Mouse (Mus musculus): ENCODE measurements around the gene Mtmr14. TPM values are rescaled to one million over a fixed set of nuclear protein-coding genes. Genes with fewer than 3 reads are reported as not detected.

Gene Mtmr14
- total RNA-seq, 2 experiments from 2014 or later, result 15.5 to 16.9 TPM

GRCm38 (mm10) chr6:113272365-113272764, 34.7 kb downstream of the Mtmr14 start:
- DNase-seq (ENCODE audit: low spot score in 2 of 2), result no peak

GRCm38 (mm10) chr6:113276846-113277245, 39.2 kb downstream of the Mtmr14 start:
- no peak for DNase-seq (ENCODE audit: low spot score in 2 of 2)

GRCm38 (mm10) chr6:113281676-113282075, 44.0 kb downstream of the Mtmr14 start:
- no peak for DNase-seq (ENCODE audit: low spot score in 2 of 2)

DNA sequence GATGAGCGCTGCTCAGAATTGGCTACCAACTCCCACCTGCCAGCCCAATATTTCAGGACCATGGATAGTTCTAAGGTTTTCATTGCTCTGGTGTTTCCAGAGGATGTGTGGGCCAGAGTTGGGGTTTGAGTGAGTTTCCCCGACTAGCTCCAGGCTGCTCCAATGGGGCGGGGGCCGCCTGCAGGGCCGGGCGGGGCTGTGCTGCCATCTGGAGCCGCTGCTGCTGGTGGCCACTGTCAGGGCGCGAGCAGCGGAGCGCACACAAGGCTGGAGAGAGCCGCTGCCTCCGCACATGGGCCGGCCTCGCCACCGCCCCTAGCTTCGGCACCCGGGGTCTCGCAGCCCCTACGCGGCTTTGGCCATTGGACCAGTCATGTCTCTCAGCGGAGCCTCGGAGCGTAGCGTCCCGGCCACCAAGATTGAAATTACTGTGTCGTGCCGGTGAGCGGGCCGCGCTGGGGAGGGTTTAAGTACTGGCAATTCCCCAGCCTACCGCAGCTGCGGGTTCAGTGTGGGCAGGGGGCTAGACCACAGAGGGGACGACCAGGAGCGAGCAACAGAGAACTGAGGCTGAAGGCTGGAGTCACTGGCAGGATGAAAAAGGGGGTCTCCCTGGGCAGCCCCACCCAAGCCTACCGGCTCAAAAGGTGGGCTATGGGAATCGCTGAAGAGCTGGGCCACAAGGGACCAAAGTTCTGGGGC, 44.6 kb downstream of the Mtmr14 start, which contains the start of gene Cpne9:
TSS of gene Cpne9 (plus strand) at position 207 of the 702 bp plus-strand sequence.
- DNase-seq (ENCODE audit: low spot score in 2 of 2), result no peak

GRCm38 (mm10) chr6:113282969-113283368, 45.3 kb downstream of the Mtmr14 start:
- no peak for DNase-seq (ENCODE audit: low spot score in 2 of 2)

DNA sequence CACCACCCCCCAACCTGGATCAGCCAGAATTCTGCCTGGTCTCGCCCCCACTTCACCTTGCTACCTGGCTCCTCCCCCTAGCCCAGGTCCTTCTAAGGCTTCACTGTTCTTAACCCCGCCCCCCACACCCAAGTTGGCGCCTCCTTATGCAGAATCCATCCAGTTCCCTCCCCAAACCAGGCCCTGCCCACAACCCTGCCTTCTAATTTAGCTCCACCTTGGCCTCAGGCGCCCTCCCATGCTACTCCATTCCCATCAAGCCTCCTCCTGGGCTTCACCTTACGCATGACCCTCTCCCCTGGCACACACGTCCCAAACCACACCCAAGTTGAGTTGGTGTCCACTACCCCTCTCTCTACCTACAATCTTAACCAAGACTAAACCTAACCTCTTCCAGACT, 45.9 kb downstream of the Mtmr14 start:
- no peak for DNase-seq (ENCODE audit: low spot score in 2 of 2)

GRCm38 (mm10) chr6:113284931-113285330, 47.3 kb downstream of the Mtmr14 start:
- DNase-seq (ENCODE audit: low spot score in 2 of 2), result no peak

- DNase-seq (ENCODE audit: low spot score in 2 of 2), result no peak
Observed at GRCm38 (mm10) chr6:113286316-113286715, 48.7 kb downstream of the Mtmr14 start.

DNA sequence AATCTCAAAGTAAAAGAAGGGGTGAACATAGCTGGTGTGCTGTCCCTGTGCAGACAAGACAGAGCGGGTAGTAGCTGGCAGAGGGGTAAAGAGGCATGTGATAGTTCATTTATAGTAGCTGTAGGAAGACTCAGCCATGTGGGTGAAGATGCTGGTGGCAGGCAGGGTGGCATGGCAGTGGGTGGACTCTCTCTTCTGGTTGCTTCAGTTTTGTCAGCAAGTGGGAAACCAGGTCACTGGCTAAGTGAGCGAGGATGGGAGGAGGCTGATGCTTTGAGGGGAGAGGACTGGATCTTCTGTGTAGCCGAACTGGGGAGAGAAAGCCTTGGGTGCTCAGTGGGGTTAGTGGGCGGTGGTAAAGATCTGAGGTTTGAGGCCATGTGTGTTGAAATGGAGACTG, 49.6 kb downstream of the Mtmr14 start:
- no peak for DNase-seq (ENCODE audit: low spot score in 2 of 2)

GRCm38 (mm10) chr6:113289346-113289745, 51.7 kb downstream of the Mtmr14 start:
- DNase-seq (ENCODE audit: low spot score in 2 of 2), result no peak

- DNase-seq (ENCODE audit: low spot score in 2 of 2), result no peak
Observed at GRCm38 (mm10) chr6:113290346-113290745, 52.7 kb downstream of the Mtmr14 start.

DNA sequence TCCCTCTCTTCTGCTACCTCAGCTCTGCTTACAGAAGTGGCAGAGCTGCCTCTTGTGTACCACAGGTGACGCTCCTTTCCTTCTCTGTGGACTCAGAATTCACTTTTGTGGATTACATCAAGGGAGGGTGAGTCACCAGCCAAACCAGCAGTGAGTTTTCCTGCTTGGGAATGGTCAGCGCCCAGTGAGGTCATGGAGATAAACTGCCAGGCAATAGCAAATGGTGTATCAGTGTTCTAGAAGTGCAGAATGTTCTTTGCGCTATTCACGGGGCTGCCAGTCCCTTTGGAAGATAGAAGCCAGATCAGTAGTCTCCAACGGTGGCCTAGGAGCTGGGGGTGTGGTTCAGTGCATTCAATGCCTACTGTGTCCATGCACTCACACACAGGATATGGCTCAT, 55.3 kb downstream of the Mtmr14 start:
- DNase-seq (ENCODE audit: low spot score in 2 of 2), result no peak

DNA sequence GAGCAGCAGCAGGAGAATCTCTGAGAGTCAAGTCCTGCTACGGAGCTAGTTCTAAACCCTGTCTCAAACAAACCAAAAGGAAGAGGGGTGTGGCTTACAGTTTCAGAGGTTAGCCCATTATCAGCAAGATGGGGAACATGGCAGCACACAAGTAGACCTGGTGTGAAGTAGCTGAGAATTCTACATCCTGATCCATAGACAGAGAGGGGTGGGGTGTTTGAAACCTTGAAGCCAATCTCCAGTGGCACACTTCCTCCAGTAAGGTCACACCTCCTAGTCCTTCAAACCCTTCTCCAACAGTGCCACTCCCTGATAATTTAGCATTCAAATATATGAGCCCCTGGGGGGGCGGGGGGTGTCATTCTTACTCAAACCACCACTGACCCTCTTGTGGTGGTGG, 58.4 kb downstream of the Mtmr14 start:
- no peak for DNase-seq (ENCODE audit: low spot score in 2 of 2)

GRCm38 (mm10) chr6:113296639-113297038, 59.0 kb downstream of the Mtmr14 start:
- no peak for DNase-seq (ENCODE audit: low spot score in 2 of 2)

DNA sequence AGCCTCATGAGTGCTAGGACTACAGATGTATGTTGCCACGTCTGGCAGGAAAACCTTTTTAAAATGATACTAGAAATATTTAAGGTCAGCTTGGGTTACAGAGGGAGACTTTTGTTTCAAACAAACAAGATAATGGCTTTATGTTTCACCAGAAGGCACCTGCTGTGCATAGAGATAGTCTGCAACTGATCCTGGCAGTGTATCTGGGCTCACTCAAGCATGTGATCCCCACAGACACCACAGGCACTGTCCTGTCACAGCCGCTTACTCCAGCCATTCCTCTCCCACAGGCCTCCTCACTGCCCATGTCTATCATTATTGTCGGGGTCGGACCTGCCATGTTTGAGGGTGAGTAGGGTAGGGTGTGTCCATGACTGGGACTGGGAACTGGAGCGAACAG, 63.7 kb downstream of the Mtmr14 start:
- DNase-seq (ENCODE audit: low spot score in 2 of 2), result no peak

DNA sequence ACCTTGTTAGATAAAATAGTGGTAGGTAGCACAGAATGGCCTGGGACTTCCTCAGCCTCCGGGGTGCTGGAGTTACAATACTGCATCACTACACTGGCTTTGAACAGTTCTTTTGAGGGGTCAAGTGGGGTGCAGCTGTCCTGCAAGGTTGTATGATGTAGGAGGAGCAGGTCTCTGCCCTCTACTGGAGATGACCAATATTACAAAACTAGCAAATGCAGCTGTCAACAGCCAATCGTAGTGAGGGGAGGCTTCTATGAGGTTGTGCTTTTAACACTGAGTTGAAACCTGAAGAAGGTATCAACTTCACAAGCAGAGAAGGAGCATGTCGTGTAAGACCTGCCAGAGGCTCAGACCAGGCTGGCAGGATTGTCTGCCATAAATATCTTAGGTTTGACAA, 64.6 kb downstream of the Mtmr14 start:
- no peak for DNase-seq (ENCODE audit: low spot score in 2 of 2)

DNA sequence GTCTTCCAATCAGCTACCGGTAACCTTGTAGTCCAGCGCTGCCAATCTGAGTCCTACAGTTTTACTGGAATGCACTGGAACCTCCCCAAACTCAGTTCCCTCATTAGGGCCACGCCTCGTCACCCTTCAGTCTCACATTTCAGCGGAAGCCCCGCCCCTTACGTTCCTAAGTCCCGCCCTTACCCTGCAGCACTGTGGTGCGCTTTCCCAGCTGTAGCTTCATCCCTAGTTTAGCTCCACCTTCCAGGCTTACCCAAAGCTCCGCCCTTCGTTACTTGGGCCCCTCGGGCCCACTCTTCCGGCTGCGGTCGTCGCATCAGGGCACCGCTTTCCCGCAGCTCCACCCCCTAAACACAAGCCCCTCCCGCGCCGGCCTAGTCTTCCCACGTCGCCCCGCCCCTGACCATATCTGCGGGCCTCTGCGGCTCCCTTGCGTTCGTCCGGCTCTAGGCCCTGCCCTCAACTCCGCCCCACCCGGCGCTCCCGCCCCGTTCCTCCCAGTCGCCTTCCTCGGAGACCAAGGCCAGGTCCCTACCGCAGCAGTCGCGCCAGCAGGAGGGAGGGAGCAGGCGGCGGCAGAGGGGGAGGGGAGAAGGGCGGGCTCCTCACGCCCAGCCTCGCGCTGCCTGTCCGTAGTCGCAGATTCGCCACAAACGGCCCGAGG, 68.8 kb downstream of the Mtmr14 start:
- DNase-seq (ENCODE audit: low spot score in 2 of 2), result peak; percentile 99 to 100

DNA sequence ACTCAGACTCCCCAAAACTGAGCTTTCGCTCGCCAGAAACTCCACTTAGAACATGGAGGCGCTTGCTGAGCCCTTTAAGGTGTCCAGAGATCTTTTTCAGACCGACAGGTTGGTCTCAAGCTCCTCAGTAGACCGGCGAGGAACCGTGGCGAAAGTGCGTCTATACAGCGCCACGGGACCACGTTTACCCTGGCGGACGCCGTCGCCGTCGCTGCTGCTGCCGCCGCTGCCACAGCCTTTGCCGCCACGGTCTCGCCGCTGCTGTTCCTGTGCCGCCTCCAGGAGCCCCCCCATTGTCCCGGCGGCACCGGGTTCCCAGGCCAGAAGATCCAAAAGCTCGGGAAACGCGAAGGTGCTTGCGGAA, 69.3 kb downstream of the Mtmr14 start, which contains the start of gene Brpf1:
TSS of gene Brpf1 (plus strand) at position 152 of the 364 bp plus-strand sequence.
- peak in 1 of 2 experiments; percentile 49 for DNase-seq (ENCODE audit: low spot score in 2 of 2)

GRCm38 (mm10) chr6:113307481-113308121, 70.0 kb downstream of the Mtmr14 start:
- peak; percentile 37 to 52 for DNase-seq (ENCODE audit: low spot score in 2 of 2)

- DNase-seq (ENCODE audit: low spot score in 2 of 2), result no peak
Observed at GRCm38 (mm10) chr6:113308141-113308540, 70.5 kb downstream of the Mtmr14 start.

DNA sequence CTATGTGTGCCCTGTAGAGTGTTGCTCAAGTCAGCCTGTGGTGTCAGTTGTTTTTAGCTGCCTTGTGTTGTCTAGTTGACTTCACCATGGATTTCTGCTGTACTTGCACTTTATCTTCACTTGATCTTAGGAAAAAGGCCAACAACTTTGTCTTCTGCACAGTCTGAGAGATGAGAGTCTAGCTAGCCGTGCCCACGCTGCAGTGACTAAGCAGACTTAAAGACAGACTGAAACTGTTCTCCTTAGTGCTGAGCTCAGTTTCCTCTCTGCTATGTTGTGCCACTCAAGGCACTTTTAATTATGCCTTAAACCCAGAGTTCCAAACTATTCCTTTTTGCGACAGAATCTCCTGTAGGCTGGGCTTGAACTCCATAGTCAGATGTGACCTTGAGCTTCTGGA, 78.3 kb downstream of the Mtmr14 start:
- DNase-seq (ENCODE audit: low spot score in 2 of 2), result no peak
